Mouse (Mus musculus) intestine, embryonic 14.5 days (tissue): ENCODE measurements at regions not wholly inside any gene's neighbourhood (a gene's known extent, or its start where the extent isn't known, plus 50 kb on each side); places are given as distances from the start of the nearest gene placed in this dataset.

ENCODE experiments used
- ATAC-seq: fragments of 200-750 bp; cut with Nextera tagmentation; replicated peaks from 2 replicates; pipeline ENCODE4 v1.8.0; 2017; ENCODE audit warnings: low read depth, moderate number of reproducible peaks, moderate TSS enrichment, moderate library complexity; ENCODE audit not compliant: low FRiP score, low TSS enrichment
- DNase-seq: peaks from one replicate; pipeline ENCODE4 v3.0.0-alpha.2; 2018; ENCODE audit warnings: low spot score
- H3K27ac ChIP-seq: fragments of 300-500 bp; sonication (generic); 2 replicates; pipeline ENCODE4 v1.5.1; 2014; ENCODE audit warnings: low read depth, mild to moderate bottlenecking, control low read depth
- H3K27me3 ChIP-seq: fragments of 300-500 bp; sonication (generic); replicated peaks from 2 replicates; pipeline ENCODE4 v1.6.1; 2014; ENCODE audit warnings: low read length, control low read depth; ENCODE audit not compliant: control insufficient read depth, insufficient read depth
- H3K36me3 ChIP-seq: fragments of 300-500 bp; sonication (generic); 2 replicates; pipeline ENCODE4 v1.6.1; 2014; ENCODE audit warnings: low read length, control low read depth; ENCODE audit not compliant: control insufficient read depth, insufficient read depth
- H3K4me1 ChIP-seq: fragments of 300-500 bp; sonication (generic); replicated peaks from 2 replicates; pipeline ENCODE4 v1.6.1; 2014; ENCODE audit warnings: low read length, control low read depth, mixed read lengths; ENCODE audit not compliant: control insufficient read depth, insufficient read depth
- H3K4me2 ChIP-seq: fragments of 300-500 bp; sonication (generic); 2 replicates; pipeline ENCODE4 v1.6.1; 2014; ENCODE audit warnings: low read length
- H3K4me3 ChIP-seq: fragments of 300-500 bp; sonication (generic); 2 replicates; pipeline ENCODE4 v1.5.1; 2014; ENCODE audit warnings: low read depth, low read length, control low read depth, mixed read lengths
- H3K9ac ChIP-seq: fragments of 300-500 bp; sonication (generic); 2 replicates; pipeline ENCODE4 v1.6.1; 2014; ENCODE audit warnings: mild to moderate bottlenecking, low read length
- H3K9me3 ChIP-seq: fragments of 300-500 bp; sonication (generic); 2 replicates; pipeline ENCODE4 v1.6.1; 2016; ENCODE audit warnings: low read length, control low read depth; ENCODE audit not compliant: control insufficient read depth
- WGBS: fragments of 180-500 bp; shearing (Covaris S2); extraction: QIAGEN DNeasy Blood & Tissue Kit; methylation state at CpG from one replicate; pipeline ENCODE4 v1.1.7; 2014; 5-methylcytosine and 5-hydroxymethylcytosine counted together

DNA sequence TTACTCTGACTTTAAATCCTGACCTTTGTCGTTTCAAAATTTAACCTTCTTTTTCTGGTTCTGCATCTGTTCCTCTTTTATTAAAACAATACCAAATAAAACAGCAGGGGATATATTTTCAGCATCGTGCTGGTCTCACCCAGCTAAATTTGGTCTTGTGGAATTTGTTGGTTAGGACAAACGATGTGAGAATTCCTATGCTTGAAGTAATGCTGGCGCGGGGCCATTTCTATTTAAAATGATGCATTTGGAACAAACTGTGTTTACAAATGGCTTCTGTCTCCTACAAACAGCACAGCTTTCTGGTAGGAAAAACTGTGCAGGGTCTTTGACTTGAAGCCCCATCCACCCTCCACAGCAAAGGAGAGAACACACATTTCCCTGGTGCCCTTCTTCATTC, 96.3 kb upstream of the Tsc22d1 start:
- Histone ChIP-seq H3K4me3 (no peak overlapping the region), H3K9me3 (no peaks in the 10 kb centered on the region), H3K4me1 (no peaks in the 10 kb centered on the region), H3K27me3 (no peaks in the 10 kb centered on the region), H3K27ac (no peak overlapping the region), H3K4me2 (no peak overlapping the region), H3K36me3 (no peaks in the 10 kb centered on the region), H3K9ac (no peak overlapping the region)
- DNase-seq: no peak
- 70% methylated on average over 5 of the region's 5 CpGs for WGBS
- no peak for ATAC-seq

DNA sequence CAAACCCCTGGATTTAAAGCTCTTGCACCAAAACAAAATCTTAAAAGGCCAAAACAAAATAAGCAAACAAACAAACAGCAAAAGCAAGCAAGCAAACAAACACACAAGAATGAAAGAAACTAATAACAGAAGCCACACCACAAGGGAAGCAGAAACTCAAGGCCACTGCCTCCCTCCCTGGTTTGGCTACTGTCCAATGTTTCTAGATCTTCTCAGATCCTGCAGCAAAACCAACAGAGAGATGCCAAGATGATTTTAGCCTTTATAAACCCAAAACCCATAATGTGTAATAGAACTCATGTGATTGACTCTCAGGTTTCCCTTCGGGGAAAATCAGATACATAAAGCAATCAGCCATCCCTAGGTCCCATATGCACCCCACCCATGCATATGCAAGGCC, 90.5 kb upstream of the Tsc22d1 start:
- H3K36me3 ChIP-seq: no peaks in the 10 kb centered on the region
- H3K4me2 ChIP-seq: no peak overlapping the region
- no peak overlapping the region for H3K4me3 ChIP-seq
- no peak overlapping the region for H3K9ac ChIP-seq
- 91% methylated on average over 1 of the region's 1 CpGs for WGBS
- H3K27ac ChIP-seq: no peak overlapping the region
- DNase-seq (no peak), ATAC-seq (no peak)
- no peaks in the 10 kb centered on the region for H3K9me3 ChIP-seq
- H3K4me1 ChIP-seq: no peaks in the 10 kb centered on the region
- no peaks in the 10 kb centered on the region for H3K27me3 ChIP-seq

DNA sequence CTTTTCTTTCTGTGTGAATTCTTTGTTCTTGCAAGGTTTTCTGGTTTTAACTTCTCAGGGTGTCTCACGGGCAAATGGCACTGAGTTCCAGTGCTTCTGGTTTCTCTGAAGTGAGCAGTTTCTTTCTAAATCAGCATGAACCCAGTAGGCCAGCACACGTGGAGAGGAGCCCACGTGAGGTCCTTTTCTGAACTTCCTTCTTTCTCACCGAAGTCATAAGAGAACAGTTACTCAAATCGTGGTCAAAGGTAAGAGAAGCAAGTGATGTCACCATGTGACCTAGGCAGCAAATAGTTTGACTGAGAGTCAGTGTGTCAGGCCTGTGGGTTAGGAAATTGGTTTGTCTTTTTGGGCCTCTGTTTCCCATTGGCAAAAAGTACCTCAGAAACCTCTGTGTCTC, 84.8 kb upstream of the Tsc22d1 start:
- H3K27me3 ChIP-seq: no peaks in the 10 kb centered on the region
- H3K9ac ChIP-seq: no peak overlapping the region
- no peaks in the 10 kb centered on the region for H3K36me3 ChIP-seq
- no peak overlapping the region for H3K4me2 ChIP-seq
- no peaks in the 10 kb centered on the region for H3K9me3 ChIP-seq
- DNase-seq (no peak), ATAC-seq (no peak)
- no peaks in the 10 kb centered on the region for H3K4me1 ChIP-seq
- H3K27ac ChIP-seq: no peak overlapping the region
- WGBS: 76% methylated on average over 5 of the region's 5 CpGs
- H3K4me3 ChIP-seq: no peak overlapping the region

DNA sequence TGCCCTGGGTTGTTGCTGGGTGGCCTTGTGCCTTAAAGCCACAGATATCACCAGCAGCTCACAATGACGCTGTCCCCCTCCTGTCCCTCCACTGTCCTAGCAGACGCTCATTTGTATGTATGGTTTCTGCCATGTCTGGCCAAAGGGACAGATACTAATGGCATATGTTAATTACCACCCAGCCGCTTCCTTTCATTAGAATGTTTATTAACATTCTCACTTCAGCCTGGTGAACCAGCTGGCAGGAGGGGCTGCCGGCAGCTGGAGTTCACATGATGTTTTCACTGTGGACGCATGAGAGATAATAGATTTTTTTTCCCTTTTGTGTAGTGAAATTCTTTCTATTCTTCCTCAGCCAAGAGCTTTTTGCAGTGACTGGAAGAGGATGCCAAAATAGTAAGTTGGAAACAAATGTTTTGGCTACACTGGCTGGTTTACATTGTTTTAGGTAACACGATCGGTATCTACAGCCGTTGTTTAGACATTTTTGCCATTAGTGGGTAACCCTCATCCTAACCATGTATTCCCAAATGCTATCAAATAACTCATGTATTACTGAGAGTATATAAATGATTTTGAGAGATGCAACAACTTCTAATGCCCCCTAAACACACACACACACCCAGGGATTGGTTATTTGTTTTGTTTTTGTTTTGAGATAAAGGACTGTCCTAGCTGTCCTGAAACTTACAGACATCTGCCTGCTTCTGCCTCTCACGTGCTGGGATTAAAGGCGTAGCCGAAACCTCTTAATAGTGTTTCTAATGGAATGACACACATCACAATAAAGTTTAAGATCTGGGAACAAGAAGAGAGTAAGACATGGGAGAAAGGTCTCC, 83.0 kb upstream of the Tsc22d1 start:
- Histone ChIP-seq H3K27ac (no peak overlapping the region), H3K27me3 (no peaks in the 10 kb centered on the region), H3K4me3 (no peak overlapping the region), H3K9ac (no peak overlapping the region), H3K4me2 (no peak overlapping the region), H3K9me3 (no peaks in the 10 kb centered on the region), H3K4me1 (no peaks in the 10 kb centered on the region), H3K36me3 (no peaks in the 10 kb centered on the region)
- ATAC-seq (no peak), DNase-seq (no peak)
- WGBS: 51% methylated on average over 11 of the region's 11 CpGs

DNA sequence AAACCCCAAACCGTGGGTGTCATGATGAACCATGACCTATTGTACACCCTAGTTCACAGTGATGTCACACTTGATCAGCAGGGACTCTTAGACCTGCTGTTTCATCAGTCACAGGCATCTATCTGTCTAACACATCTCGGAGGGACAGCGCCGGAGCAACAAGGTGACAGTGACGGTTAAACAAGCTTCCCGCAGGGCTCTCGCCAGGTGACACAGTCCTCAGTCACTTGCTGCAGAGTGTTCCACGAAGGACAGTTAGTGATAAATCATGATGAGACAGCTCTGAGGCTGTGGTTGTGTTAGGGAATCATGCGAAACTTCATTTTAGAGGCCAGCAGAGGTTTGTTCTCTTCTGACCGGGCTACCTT, 82.4 kb upstream of the Tsc22d1 start:
- no peaks in the 10 kb centered on the region for H3K36me3 ChIP-seq
- DNase-seq (no peak), ATAC-seq (no peak)
- H3K27ac ChIP-seq: no peak overlapping the region
- H3K9me3 ChIP-seq: no peaks in the 10 kb centered on the region
- no peaks in the 10 kb centered on the region for H3K4me1 ChIP-seq
- no peak overlapping the region for H3K4me3 ChIP-seq
- H3K9ac ChIP-seq: no peak overlapping the region
- no peak overlapping the region for H3K4me2 ChIP-seq
- WGBS: 67% methylated on average over 10 of the region's 10 CpGs
- H3K27me3 ChIP-seq: no peaks in the 10 kb centered on the region

DNA sequence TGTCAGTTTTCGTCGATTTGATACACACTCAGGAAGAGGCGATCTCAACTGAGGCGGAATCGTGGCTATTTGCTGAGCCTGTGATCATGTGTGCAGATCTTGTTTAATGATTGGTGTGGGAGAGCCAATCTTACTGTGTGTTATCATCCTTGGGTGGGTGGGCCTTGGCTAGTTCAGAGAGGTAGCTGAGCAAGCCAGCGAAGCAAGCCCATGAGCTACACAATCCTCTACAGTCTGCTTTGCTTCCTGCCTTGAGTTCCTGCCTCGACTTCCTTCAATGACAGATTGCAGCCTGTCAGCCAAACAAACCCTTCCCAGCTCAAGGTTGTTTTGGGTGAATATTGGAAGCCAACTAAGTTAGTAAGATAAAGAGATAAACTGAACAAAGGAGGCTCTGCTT, 74.0 kb upstream of the Tsc22d1 start:
- Histone ChIP-seq H3K27ac (no peak overlapping the region), H3K9me3 (no peaks in the 10 kb centered on the region), H3K4me1 (no peaks in the 10 kb centered on the region), H3K4me3 (no peak overlapping the region), H3K27me3 (no peaks in the 10 kb centered on the region), H3K9ac (no peak overlapping the region), H3K4me2 (no peak overlapping the region), H3K36me3 (no peaks in the 10 kb centered on the region)
- DNase-seq (no peak), ATAC-seq (no peak)
- WGBS: 89% methylated on average over 7 of the region's 7 CpGs

DNA sequence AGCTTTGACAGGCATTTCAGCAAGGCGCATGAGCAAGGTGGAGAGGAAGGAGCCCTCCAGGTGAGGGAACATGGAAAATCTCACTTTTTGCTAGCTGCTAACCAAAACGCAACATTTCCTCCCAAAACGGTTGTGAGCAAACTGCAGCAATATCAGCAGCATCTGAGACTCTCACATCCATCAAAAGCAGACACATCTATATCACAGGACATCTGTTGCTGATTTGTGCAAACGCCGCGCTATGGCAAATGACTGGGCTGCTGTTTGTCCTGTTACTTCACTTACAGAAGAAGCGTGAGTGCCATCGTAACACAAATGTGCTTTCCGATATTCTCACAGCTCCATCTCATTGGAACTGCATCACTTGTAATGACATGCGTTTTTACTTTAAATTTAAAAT, 73.5 kb upstream of the Tsc22d1 start:
- H3K4me3 ChIP-seq: no peak overlapping the region
- no peak for DNase-seq

DNA sequence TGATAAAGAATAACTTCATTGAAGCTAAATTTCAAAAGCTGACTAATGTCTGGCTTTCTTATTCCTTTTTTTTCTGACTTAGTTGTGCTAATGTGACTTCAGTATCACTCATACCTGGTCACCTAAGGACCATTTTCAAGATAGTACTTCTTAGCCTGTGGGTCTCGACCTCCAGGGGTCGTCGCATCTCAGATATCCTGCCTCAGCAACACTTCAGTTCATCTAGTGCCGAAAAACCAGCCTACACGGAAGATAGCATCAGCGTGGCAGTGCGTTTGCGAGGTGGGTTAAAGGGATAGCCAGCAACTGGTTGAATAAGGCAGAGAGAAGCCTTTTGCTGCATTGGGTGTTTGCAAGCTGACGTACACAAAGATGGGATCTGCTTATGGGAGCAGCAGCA, 62.9 kb upstream of the Tsc22d1 start:
- Histone ChIP-seq H3K36me3 (no peaks in the 10 kb centered on the region), H3K27me3 (no peaks in the 10 kb centered on the region), H3K9me3 (no peaks in the 10 kb centered on the region), H3K4me3 (no peak overlapping the region), H3K27ac (no peak overlapping the region), H3K9ac (no peak overlapping the region), H3K4me1 (no peaks in the 10 kb centered on the region), H3K4me2 (no peak overlapping the region)
- DNase-seq: no peak
- whole genome bisulfite sequencing: 57% methylated on average over 9 of the region's 9 CpGs
- ATAC-seq: no peak

More for the DNA sequence above, 73.5 kb upstream of the Tsc22d1 start:
- H3K4me1 ChIP-seq: no peaks in the 10 kb centered on the region
- H3K27ac ChIP-seq: no peak overlapping the region
- WGBS: 83% methylated on average over 10 of the region's 10 CpGs
- ATAC-seq: no peak
- H3K36me3 ChIP-seq: no peaks in the 10 kb centered on the region
- H3K9me3 ChIP-seq: no peaks in the 10 kb centered on the region
- no peak overlapping the region for H3K9ac ChIP-seq
- no peaks in the 10 kb centered on the region for H3K27me3 ChIP-seq
- no peak overlapping the region for H3K4me2 ChIP-seq

DNA sequence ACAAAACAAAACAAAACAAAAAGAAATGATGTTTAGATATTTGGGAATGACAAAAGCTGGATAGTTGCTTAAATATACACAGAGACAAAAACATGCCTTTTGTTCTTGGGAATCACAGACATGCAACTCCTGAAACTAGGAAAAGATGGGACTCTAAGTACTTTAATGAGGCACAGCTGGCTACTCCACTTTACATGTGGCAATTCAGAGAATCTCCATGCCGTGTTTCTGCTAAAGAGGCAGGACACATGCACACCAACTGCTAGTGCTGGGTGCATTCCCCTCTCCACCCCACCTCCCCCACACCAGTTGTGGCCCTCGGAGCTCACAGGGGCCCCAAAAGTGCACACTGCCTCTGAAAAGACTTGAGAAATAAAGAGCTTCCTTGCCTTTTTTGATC, 58.6 kb upstream of the Tsc22d1 start:
- ATAC-seq (no peak), DNase-seq (no peak)
- H3K36me3 ChIP-seq: no peaks in the 10 kb centered on the region
- H3K27me3 ChIP-seq: no peaks in the 10 kb centered on the region
- no peak overlapping the region for H3K27ac ChIP-seq
- H3K4me2 ChIP-seq: no peak overlapping the region
- H3K9me3 ChIP-seq: peaks cover 4% of the 10 kb centered on the region
- H3K4me3 ChIP-seq: no peak overlapping the region
- no peak overlapping the region for H3K9ac ChIP-seq
- no peaks in the 10 kb centered on the region for H3K4me1 ChIP-seq
- 63% methylated on average over 2 of the region's 2 CpGs for WGBS
